Mouse (Mus musculus) olfactory bulb, adult 2 months (tissue): ENCODE results near the gene Tmem126b.

ENCODE experiments used
- CTCF ChIP-seq: fragments of 200-500 bp; IDR thresholded peaks from 2 replicates; pipeline ENCODE4 v1.5.1; 2012; ENCODE audit warnings: low read depth, mild to moderate bottlenecking, low read length, moderate library complexity; ENCODE audit not compliant: insufficient read depth
- POLR2A ChIP-seq: fragments of 200-500 bp; IDR thresholded peaks from 2 replicates; pipeline ENCODE4 v1.6.1; 2012; ENCODE audit warnings: mild to moderate bottlenecking, low read depth, low read length, moderate library complexity; ENCODE audit not compliant: insufficient read depth

DNA sequence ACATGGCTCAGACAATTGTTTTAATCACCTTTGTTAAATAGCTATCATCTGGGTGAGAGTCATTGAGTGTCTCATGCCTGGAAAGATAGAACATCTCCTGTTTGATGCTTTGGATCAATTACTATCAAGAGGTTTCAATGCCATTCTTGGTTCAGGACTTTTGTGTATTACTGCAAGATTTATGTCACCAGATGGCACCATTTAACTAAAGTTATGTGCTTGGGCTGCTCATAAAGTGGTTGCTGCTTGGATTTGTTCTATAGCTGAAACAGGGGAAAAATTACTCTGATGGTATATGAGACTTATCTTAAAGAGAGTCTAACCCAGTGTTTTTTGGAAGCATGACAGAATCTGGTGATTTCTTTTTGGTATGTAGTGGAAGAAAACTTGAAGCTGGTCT lies 36.5 kb upstream of the Tmem126b start:
- TF ChIP-seq CTCF (no peak), POLR2A (no peak)
